Mouse (Mus musculus): Measurements from ENCODE around the gene Rad51b. TPM values are rescaled to one million over a fixed set of nuclear protein-coding genes. Genes with fewer than 3 reads are reported as not detected.

Gene Rad51b
- total RNA-seq, 2 experiments from 2014 or later: 3.4 to 4.3 TPM

GRCm38 (mm10) chr12:79808426-79809398 lies 511.6 kb downstream of the Rad51b start:
- DNase-seq: no peak

GRCm38 (mm10) chr12:79809518-79809917 lies 512.4 kb downstream of the Rad51b start:
- no peak for DNase-seq

DNA sequence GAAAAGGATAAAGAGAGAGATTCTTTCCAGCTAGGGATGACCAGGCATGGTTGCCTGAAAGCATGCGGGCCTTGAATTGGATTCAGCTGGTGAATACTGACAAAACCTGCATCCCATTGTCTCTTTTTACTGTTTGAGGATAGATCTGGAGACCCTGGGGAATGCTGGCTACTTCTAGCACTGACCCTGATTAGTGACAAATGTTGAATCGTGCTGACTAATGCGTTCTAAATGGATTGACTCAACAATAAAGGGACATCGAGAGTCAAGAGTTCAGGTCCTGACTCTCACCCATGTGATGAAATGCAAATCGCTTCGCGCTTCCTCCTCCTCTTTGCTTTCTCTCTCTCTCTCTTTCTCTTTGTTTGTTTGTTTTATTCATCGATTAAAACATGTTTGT lies 515.3 kb downstream of the Rad51b start:
- no peak for DNase-seq

DNA sequence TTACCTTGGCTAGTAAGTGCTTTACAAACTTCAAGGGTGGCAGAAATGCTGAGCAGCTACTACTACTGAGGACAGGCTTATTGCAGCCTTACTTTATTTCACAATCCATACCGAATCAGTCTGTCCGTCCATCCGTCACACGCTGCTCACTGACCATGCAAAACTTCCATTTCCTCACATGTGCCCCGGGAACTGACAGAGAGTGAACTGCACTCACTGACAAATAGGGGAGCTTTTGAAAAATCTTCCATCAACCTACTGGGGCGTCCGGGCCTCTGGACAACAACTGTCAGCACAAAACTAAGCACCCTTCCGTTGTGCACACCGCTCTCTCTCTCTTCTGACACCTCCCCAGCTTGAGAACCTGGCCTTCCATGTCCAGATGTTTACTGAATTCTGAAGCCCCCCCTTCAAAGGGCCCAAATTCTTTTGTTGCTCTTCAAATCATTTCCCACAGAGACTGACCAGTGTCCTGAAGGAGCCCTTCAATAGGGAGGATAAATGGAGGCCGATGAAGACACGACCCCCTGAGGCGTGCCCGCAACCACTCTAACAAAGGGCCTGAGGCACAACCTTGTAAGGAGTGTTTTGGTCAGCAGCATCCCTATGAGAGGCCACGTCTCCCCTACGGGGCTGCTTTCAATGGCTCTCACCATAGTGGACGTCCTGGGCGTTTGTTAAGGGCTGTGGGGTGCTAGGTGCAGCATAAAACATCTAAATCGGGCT lies 515.9 kb downstream of the Rad51b start:
- DNase-seq: no peak

DNA sequence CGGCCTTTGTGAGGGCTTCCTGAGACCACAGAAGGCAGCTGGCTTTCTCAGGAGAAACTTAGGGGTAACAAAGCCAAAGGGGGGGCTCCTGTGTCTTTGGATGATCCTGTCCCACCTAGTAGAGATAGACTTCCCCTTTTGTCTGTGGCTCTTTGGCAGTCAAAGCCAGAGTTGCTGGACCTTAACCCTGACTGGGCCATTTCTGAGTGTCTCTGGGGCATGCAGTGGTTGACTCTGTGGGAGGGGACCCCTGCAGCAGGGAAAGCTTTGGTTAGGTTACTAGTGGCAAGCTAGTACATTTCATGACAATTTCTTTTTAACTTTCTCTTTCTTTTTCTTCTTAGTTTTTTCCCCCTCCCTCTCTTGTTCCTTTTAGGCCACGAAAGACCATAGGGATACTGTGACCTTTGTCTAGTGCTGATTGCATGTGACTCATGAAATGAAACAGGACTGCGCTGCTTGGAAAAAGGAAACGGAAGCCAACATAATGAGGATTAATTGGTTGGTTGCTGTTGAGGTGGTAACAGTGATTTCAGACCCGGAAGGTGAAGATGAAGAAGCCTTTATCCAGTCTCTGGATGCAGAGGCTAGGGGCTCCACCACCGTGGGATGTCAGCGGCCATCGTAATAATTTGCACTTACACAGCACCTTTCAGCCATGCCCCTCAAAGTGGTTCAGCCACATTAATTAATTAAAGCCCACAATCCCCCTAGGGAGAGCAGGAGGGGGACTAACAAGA lies 516.7 kb downstream of the Rad51b start:
- no peak for DNase-seq

DNA sequence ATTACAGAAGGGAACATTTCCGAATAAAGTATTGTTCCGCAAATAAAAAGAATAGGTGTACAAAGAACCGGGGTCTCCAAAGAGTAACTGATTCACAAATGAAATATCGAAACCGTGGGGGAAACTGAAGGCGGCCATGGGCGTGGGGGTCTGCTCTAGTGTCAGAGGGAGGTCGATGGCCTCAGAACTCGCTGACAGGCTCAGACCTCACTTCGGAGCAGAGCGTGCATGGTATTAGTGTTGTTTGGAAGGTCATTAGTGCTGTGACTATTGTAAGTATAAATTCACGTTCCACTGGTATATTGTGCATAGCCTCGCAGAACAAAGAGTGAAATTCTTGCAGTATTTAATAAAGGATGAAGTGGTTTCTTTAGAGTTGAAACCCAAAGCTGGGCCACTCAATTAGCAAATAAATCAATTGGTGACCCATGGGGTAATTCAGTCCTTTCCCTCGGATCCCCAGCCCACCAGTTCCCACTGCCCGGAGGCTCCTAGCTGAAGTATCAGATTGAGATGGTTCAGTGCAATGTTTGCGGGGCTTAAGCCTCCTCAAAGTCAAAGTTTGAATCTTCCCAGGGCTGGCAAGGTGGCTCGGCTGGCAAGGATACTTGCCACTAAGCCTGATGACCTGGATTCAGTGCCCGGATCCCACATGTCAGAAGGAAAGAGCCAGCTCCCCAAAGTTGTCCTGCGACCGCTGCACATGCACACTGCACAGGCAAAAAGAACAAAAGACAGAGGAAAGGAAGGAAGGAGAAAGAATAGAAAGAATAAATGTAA lies 517.4 kb downstream of the Rad51b start:
- no peak for DNase-seq

GRCm38 (mm10) chr12:79816241-79816640 lies 519.2 kb downstream of the Rad51b start:
- no peak for DNase-seq

- DNase-seq: no peak
Measured at GRCm38 (mm10) chr12:79820228-79820958, 523.3 kb downstream of the Rad51b start.

GRCm38 (mm10) chr12:79821901-79822300 lies 524.8 kb downstream of the Rad51b start:
- peak; percentile 80 for DNase-seq

DNA sequence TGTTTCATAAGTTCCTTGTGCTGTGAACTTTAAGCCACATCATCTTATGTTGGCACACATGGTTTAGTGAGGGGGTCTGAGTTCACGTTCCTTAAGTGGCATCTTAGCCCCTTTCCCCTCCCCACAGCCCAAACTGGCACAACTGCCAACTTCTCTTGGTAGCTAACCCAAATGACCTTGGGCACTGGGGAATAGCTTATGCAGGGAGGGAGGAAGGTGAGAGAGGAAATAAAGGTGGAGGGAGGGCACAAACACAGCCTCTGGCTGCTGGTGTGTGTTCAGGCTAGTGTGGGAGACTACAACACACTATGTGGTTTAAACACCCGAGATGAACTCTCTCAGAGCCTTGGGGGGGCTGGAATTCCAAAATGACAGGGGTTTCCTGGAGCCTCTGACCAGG lies 525.3 kb downstream of the Rad51b start:
- no peak for DNase-seq

DNA sequence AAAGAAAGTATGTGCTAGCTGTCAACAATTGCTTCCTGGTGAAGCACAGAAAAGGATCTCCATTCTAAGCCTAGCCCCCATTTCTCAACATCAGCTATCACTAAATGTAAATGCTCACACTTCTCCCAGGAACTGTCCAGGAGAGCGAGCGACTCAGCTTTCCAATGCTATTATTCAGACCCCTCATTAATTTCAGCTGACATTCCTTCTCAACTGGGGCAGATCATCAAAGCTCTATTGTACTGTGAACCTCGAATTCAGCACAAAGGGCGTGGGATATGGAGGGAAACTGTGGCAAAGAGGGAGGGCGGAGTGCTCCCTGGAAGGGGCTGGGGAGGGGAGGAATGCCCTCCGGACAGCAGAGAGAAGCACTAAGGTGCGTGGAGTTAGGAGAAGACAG lies 528.8 kb downstream of the Rad51b start:
- no peak for DNase-seq

DNA sequence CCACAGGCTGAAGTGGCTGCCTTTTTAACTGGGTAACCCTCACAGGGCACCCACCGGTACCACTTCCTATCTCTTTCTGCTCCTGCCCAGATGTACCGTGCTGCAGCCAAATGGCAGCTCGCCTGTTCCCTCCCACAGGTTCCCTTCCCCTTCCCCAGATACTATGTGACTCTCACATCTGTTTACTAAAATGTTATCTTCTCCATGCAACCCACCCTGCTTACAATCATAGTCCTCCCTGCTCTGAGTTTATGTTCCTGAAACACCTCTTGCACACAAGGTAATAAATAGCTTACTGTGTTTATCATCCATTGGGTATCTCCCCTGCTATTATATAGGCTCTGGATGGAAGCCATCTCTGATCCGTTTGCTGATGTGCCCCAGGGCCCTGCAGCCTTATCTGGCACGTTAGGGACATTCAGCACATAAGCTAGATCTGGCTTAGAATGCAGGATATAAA lies 530.2 kb downstream of the Rad51b start:
- no peak for DNase-seq

GRCm38 (mm10) chr12:79827735-79828134 lies 530.7 kb downstream of the Rad51b start:
- DNase-seq: no peak

DNA sequence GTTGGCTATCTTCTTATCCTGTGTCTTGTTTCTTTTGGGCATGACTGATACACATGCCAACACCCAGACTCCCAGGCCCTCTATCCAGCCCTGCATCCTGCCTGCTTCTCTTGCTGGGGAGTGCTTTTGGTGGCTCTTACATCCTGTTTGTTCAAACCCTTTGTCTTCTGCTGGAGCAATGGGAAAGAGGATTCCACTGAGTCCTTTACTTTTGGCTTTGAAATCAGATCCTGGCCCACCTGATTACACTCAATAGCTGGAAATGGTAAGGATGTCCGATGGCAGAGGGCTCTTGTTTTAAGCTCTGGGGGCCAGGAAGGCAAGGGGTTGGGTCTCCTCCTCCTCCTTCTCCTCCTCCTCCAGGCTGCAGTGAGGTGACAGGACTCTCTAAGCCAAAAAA lies 533.6 kb downstream of the Rad51b start:
- DNase-seq: no peak

DNA sequence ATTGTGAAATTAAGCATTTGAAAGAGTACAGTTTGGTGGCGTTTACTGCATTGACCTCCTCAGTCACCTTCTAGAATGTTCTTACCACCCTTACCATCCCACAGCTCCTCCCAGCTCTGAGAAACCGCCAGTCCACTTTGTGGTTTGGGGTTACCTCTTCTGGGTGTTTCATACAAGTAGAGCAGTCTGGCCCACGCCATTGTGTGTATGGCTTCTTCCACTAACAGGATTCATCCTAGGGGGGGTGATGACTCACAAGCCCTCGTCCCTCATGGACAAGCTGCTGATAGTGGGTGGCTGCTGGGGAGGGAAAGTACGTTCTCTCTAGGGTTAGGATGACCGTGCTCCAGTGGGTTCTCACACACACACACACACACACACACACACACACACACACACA lies 535.5 kb downstream of the Rad51b start:
- DNase-seq: no peak

DNA sequence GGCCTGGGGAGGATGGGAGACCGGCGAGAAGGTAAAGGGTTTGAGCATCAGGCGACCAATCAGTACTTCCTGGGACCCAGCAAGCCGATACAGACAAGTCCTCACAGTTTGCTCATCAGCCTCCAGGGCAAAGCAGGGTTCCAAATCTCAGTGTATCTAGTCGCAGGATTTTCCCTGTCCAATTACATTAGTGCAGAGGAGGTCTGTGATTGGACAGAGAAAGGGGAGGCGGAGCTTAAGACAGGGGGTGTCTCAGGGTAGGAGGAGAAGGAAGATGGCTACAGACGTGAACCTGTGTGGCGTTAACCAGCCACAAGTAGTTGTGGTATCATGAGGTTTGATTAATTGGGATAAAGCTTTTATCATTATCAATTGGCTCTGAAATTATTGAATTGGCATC lies 538.4 kb downstream of the Rad51b start:
- no peak for DNase-seq

DNA sequence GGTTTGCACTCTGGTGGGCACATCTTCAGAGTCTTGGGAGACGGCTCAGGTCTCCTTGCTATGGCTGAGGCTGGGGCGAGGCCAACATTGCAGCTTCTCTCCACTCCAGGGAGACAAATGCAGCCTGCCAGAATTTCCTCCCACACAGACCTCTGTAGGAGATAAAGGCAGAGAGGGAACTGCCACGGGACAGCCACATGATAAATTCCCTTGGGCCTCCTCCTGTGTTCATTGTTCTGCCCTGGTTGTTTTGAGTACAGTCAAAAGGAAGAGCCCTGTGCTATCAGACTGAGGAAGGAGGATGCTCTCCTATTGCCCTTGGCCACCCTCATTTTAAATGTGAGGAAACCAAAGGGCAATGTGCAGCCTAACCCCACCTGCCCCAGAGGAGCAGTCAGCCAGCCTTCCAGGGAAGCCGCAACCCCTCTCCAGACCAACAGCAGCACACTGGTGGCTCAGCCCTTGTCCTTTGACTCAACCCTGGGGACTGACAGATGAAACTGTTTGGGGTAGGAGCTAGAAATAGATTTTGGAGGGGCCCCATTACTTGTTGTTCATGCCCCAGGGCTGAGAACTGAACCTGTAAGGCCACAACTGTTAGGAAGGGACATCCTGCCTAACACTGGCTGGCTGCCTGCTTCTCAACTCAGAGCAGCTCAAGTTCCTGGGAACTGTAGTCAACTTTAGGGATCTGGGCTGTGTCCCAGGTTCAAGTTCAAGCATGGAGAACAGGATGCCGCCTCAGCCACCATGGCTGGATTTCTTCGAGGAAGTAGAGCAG lies 541.3 kb downstream of the Rad51b start:
- peak; percentile 83 for DNase-seq

DNA sequence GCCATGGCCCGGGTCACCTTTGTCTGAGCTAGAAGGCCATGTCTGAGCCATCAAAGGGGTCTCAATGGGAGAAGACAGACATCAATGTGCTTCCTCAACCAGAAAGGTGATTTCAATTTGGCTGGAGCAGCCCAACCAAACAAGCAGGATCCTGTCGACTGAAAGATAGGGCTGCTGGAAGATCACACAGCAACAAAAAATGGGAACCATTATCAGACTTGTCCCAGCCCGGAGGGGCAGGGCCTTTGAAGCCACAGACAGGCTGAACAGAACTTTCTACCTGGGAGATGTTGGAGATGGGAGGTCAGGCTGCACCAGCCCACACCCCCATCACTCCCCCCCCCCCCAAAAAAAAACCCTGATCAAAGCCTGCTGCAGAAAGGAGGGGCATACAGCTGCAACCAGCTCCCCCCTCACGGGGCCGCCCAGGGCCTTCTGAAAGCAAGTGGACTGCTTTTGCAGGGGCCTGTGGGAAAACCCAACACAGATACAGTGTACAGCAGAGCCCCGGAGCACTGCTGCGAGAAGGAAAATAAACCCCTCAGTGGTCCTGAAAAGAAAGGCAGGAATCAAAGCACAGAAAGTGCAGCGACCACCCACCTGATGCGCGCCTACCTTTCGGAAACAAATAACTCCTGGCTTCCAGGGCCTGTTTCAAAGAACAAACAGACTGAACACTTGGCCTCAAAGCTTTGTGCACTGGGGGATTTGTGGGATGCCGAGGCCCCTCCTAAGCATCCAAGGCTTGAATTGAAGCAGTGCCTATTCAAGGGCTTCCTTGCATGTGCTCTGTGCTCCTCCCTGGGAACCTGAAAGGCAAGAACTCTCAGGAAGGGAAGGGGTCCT lies 542.2 kb downstream of the Rad51b start:
- DNase-seq: no peak

DNA sequence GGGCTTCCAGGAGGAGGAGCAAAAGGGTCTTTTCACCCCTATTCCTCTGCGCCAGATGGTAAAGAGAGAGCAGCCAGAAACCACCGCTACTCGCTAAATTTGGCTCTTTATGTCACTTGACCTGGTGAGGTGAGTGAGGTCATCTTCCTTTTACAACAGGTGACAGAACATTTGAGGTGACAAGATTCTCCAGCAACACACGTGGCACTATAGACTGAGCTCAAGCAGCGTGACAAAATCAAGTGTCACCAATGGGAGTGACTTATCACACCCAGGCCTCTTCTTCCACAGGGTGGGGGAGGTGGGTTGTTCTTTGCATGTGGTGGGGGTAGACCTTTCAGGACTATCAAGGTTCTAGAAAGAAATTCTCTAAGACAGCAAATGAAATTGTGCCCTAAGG lies 543.4 kb downstream of the Rad51b start:
- no peak for DNase-seq
